Mouse (Mus musculus) brain, adult 2 months (tissue): Measurements from ENCODE around the gene Gm12800.
A peak's percentile ranks its signal among the peaks of the same experiment; 100 is the strongest.
"Not testable (repeated sequence)": the region's sequence is repeated elsewhere in the genome, so short reads cannot be mapped to it uniquely, and the experiment has no call there.

Source experiments
- DNase-seq: peaks from one replicate; pipeline ENCODE4 v3.0.0; 2011; ENCODE audit warnings: low read depth, low spot score

Gm12800 gene

GRCm38 (mm10) chr4:101908821-101909220 is at the start of gene Gm12800:
Gm12800 (plus strand) TSS chr4:101909121.
- DNase-seq = not testable (repeated sequence)

- DNase-seq = peak; percentile 74
Observed at GRCm38 (mm10) chr4:101860873-101861272, 48.0 kb upstream of the Gm12800 start.

GRCm38 (mm10) chr4:101862289-101862688 is 46.6 kb upstream of the Gm12800 start:
- DNase-seq = no peak

DNA sequence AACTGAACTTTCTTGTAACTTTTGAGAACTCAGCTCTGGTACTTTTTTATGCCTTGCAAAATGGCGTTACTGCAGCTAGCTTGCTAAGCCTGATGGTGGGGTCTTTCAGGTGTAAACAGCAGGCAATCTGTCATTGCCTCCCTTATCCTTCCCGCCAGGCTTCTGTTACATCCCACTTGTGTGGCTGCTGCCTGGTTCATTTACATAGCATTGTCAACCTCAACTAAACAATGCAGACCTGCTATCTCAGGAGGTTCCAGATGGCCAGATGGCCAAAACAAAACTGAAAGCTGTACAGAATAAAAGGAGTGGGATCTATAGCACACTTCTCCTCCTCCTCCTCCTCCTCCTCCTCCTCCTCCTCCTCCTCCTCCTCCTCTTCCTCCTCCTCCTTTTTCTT is 36.9 kb upstream of the Gm12800 start:
- DNase-seq = peak; percentile 53

DNA sequence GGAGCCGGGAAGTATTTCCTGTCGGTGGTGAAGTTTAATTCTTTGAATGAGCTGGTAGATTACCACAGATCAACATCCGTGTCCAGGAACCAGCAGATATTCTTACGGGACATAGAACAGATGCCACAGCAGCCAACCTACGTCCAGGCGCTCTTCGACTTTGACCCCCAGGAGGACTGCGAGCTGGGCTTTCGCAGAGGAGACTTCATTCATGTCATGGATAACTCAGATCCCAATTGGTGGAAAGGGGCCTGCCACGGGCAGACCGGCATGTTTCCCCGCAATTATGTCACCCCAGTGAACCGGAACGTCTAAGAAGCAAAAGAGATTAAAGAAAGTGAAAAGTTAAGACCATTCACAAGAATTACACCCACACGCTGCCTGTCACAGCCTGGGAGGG is 33.2 kb upstream of the Gm12800 start:
- not testable (repeated sequence) for DNase-seq

DNA sequence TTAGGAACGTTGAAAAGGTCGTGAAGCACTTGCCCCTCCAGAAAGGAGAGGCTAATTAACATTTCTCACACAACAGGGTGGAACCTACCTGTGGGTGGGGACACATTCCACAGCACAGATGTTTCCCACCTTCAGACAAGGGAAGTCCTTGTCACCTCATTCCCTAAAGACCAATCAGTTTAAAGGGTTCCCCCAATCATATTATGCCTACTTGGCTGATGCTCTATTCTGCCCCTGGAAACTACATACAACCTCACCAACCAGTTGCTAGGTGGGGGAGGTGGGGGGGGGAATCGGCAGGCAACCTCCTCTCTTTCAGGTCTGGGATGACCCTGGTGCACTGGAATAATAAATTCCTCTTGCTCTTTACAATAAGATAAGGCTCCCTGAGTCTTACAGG is 25.3 kb upstream of the Gm12800 start:
- DNase-seq = no peak

- no peak for DNase-seq
Observed at GRCm38 (mm10) chr4:101889377-101889776, 19.5 kb upstream of the Gm12800 start.

GRCm38 (mm10) chr4:101893656-101894420 is 15.1 kb upstream of the Gm12800 start, which contains the start of gene C130073F10Rik:
C130073F10Rik (minus strand) TSS chr4:101893789.
- no peak for DNase-seq

DNA sequence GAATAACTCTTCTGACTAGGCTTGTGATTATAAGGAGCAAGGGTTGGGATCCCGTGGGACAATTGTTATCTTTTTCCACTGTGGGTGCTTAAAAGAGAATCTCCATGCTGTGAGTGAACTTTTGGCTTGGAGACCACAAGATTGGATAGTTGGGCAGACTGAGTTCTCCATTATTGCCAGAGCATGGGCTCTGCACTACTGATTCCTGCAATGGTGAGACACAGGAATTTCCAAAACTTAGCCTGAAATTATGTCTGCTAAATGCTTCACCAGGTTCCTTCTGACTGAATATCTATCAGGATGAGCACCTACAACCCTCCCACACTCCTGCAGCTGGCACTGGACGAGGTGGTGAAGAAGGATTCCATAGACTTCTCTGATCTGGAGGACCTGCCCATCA is 31.2 kb downstream of the Gm12800 start, which contains the start of gene Gm12794:
Gm12794 (plus strand) TSS at position 301 of the 400 bp plus-strand sequence.
- DNase-seq = not testable (repeated sequence)
